Mouse (Mus musculus) adrenal gland, postnatal 36 days (tissue): Measurements from ENCODE around the gene Ascc2. TPM values are rescaled to one million over a fixed set of nuclear protein-coding genes. Genes with fewer than 3 reads are reported as not detected.
A peak's percentile ranks its signal among the peaks of the same experiment; 100 is the strongest.

Experiments used
- DNase-seq, 2 experiments: peaks; one replicate each; pipeline ENCODE4 v3.0.0; 2021; ENCODE audit warnings: mixed read lengths in 1 of 2
- long read RNA-seq, 2 experiments: library from polyadenylated mRNA; stranded (forward); transcript quantifications; one replicate each; pipeline ENCODE4 v2.0.0; 2021; ENCODE audit warnings: borderline sequencing depth in 2 of 2
- total RNA-seq, 2 experiments: library from RNA; stranded (reverse); gene quantifications; 2 replicates each; pipeline ENCODE4 v1.2.3; 2021

Ascc2 gene
- 10 to 100 TPM; 46.8 to 47.1 TPM for total RNA-seq
- long read RNA-seq, experiment 1, transcript Ascc2-201 (20 exons, 2,650 nt), result major isoform, 19 of 37 reads
- long read RNA-seq, experiment 1, partial matches to known transcripts, result 13 of 37 reads
- long read RNA-seq, experiment 1, other reads (novel, unspliced or antisense), result 5 of 37 reads
- long read RNA-seq, experiment 2, transcript Ascc2-201 (20 exons, 2,650 nt), result major isoform, 6 of 17 reads
- long read RNA-seq, experiment 2, partial matches to known transcripts, result 2 of 17 reads
- long read RNA-seq, experiment 2, other reads (novel, unspliced or antisense), result 9 of 17 reads

- peak; percentile 98 to 100 for DNase-seq
Measured at GRCm38 (mm10) chr11:4637534-4638234, at the start of gene Ascc2. Ascc2 (plus strand) TSS chr11:4637747.

GRCm38 (mm10) chr11:4591811-4592210 is 45.7 kb upstream of the Ascc2 start:
- no peak for DNase-seq

GRCm38 (mm10) chr11:4593491-4593848 is 44.1 kb upstream of the Ascc2 start:
- DNase-seq, result no peak

- DNase-seq, result peak; percentile 50 to 56
Measured at GRCm38 (mm10) chr11:4593849-4594607, 43.5 kb upstream of the Ascc2 start.

- peak; percentile 97 to 99 for DNase-seq
Measured at GRCm38 (mm10) chr11:4594608-4595500, 42.7 kb upstream of the Ascc2 start, which contains the start of gene Mtmr3. Mtmr3 (minus strand) TSS chr11:4594863.

- DNase-seq, result no peak
Measured at GRCm38 (mm10) chr11:4598411-4598810, 39.1 kb upstream of the Ascc2 start.

GRCm38 (mm10) chr11:4599916-4600315 is 37.6 kb upstream of the Ascc2 start:
- DNase-seq, result no peak

- no peak for DNase-seq
Measured at GRCm38 (mm10) chr11:4601890-4602289, 35.7 kb upstream of the Ascc2 start.

GRCm38 (mm10) chr11:4602691-4603441 is 34.7 kb upstream of the Ascc2 start:
- peak; percentile 46 to 52 for DNase-seq

GRCm38 (mm10) chr11:4604441-4604840 is 33.1 kb upstream of the Ascc2 start:
- no peak for DNase-seq

GRCm38 (mm10) chr11:4605414-4605813 is 32.1 kb upstream of the Ascc2 start:
- DNase-seq, result no peak

GRCm38 (mm10) chr11:4606541-4606940 is 31.0 kb upstream of the Ascc2 start:
- peak in 1 of 2 experiments; percentile 12 for DNase-seq

- DNase-seq, result no peak
Measured at GRCm38 (mm10) chr11:4611904-4612303, 25.6 kb upstream of the Ascc2 start.

- DNase-seq, result no peak
Measured at GRCm38 (mm10) chr11:4620017-4620485, 17.5 kb upstream of the Ascc2 start, which contains the start of gene Gm11032. Gm11032 (plus strand) TSS chr11:4620067.

- no peak for DNase-seq
Measured at GRCm38 (mm10) chr11:4620501-4621108, 16.9 kb upstream of the Ascc2 start.

- DNase-seq, result peak; percentile 67 to 71
Measured at GRCm38 (mm10) chr11:4621866-4622265, 15.7 kb upstream of the Ascc2 start.

GRCm38 (mm10) chr11:4622442-4622986 is 15.0 kb upstream of the Ascc2 start:
- DNase-seq, result no peak

- DNase-seq, result no peak
Measured at GRCm38 (mm10) chr11:4622997-4623396, 14.6 kb upstream of the Ascc2 start.

GRCm38 (mm10) chr11:4625931-4626330 is 11.6 kb upstream of the Ascc2 start:
- DNase-seq, result no peak

GRCm38 (mm10) chr11:4627636-4628035 is 9.9 kb upstream of the Ascc2 start:
- no peak for DNase-seq
